Mouse (Mus musculus): ENCODE measurements at regions not wholly inside any gene's neighbourhood (a gene's known extent, or its start where the extent isn't known, plus 50 kb on each side); places are given as distances from the start of the nearest gene placed in this dataset.

- H3K4me1 ChIP-seq (ENCODE audit: control insufficient read depth, insufficient read depth, low read length) = no peaks in the 10 kb centered on the region
- WGBS = 77% methylated on average over 8 of the region's 8 CpGs
- TF ChIP-seq CTCF (IDR thresholded peaks at IDR 0.05; ENCODE audit: insufficient read depth, low read length) = no peak
- TF ChIP-seq POLR2A (IDR thresholded peaks at IDR 0.05; ENCODE audit: borderline replicate concordance, extremely low read depth, low read depth, low read length) = no peak
- H3K4me3 ChIP-seq (replicated peaks; ENCODE audit: extremely low read depth, low read depth, low read length) = no peak overlapping the region
- DNase-seq = no peak
Observed at GRCm38 (mm10) chr1:90311649-90312442, 108.1 kb downstream of the Ackr3 start.

GRCm38 (mm10) chr1:90313750-90314359 lies 110.1 kb downstream of the Ackr3 start:
- Histone ChIP-seq H3K4me3 (replicated peaks; ENCODE audit: extremely low read depth, low read depth, low read length) (no peak overlapping the region), H3K4me1 (ENCODE audit: control insufficient read depth, insufficient read depth, low read length) (no peaks in the 10 kb centered on the region)
- no peak for DNase-seq
- TF ChIP-seq POLR2A (IDR thresholded peaks at IDR 0.05; ENCODE audit: borderline replicate concordance, extremely low read depth, low read depth, low read length) = no peak
- no peak for TF ChIP-seq CTCF (IDR thresholded peaks at IDR 0.05; ENCODE audit: insufficient read depth, low read length)
- WGBS = 90% methylated on average over 12 of the region's 12 CpGs

DNA sequence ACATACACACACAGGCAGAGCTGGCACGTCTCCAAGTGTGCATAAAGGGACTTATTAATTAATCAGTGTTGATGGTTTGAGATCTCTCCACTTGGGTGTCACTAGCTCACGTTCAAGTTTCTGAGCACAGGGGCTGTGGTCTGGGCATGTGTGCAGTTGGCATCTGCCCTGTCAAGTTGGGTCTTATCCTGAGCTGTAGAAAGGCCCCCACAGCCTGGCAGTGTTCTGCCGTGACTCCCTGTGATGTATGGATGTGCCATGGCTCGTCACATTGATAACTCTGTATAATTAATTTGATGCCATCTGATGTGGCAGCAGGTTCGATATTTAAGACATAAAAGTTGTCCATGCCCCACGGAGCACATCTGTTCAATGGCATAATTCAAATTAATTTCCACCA lies 114.1 kb downstream of the Ackr3 start:
- TF ChIP-seq CTCF (IDR thresholded peaks at IDR 0.05; ENCODE audit: insufficient read depth, low read length) (no peak), POLR2A (IDR thresholded peaks at IDR 0.05; ENCODE audit: borderline replicate concordance, extremely low read depth, low read depth, low read length) (no peak)
- Histone ChIP-seq H3K4me3 (replicated peaks; ENCODE audit: extremely low read depth, low read depth, low read length) (no peak overlapping the region), H3K4me1 (ENCODE audit: control insufficient read depth, insufficient read depth, low read length) (no peaks in the 10 kb centered on the region)
- WGBS = 80% methylated on average over 6 of the region's 6 CpGs
- no peak for DNase-seq

DNA sequence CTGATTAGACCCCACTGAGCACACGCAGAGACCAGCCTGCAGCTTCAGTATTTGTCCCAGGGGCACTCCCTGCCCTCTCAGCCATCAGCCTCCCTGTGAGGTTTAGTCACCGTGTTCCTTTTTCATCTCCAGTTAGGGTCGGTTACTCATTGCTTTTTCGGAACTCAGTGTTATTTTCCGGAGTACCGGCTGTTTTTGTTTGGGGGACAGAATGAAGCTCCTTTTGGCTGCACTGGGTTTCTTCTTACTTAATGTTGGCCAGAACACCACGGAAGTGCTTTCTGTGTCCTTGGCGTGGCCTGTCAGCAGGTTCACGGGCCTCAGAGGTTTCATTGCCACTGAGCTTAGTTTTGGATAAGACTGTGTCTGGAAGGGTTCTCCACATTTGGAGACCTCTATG lies 114.7 kb downstream of the Ackr3 start:
- 83% methylated on average over 9 of the region's 9 CpGs for WGBS
- TF ChIP-seq POLR2A (IDR thresholded peaks at IDR 0.05; ENCODE audit: borderline replicate concordance, extremely low read depth, low read depth, low read length) (no peak), CTCF (IDR thresholded peaks at IDR 0.05; ENCODE audit: insufficient read depth, low read length) (no peak)
- H3K4me1 ChIP-seq (ENCODE audit: control insufficient read depth, insufficient read depth, low read length) = no peaks in the 10 kb centered on the region
- DNase-seq = no peak
- H3K4me3 ChIP-seq (replicated peaks; ENCODE audit: extremely low read depth, low read depth, low read length) = no peak overlapping the region

DNA sequence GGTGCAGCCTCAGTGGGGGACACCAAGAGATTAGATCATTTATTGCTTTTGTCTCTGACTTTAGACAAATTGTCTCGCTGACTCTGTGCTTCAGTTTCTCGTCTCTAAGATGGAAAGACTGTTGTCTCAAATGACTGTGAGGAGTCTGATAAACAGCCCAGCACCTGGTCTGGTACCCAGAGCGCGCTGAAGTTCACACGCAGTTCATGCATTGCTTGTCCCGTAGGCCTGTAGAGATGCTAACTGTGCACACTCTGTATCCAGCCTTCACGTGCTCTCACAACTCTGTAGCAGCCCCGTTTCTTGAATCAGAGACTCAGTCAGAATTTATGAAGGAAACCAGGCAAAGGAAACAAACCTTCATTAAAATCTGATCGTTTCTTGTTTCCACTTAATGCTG lies 116.7 kb downstream of the Ackr3 start:
- Histone ChIP-seq H3K4me3 (replicated peaks; ENCODE audit: extremely low read depth, low read depth, low read length) (no peak overlapping the region), H3K4me1 (ENCODE audit: control insufficient read depth, insufficient read depth, low read length) (no peaks in the 10 kb centered on the region)
- DNase-seq = no peak
- 80% methylated on average over 9 of the region's 9 CpGs for WGBS
- no peak for TF ChIP-seq POLR2A (IDR thresholded peaks at IDR 0.05; ENCODE audit: borderline replicate concordance, extremely low read depth, low read depth, low read length)

GRCm38 (mm10) chr1:90321501-90321900 lies 117.7 kb downstream of the Ackr3 start:
- no peaks in the 10 kb centered on the region for H3K4me1 ChIP-seq (ENCODE audit: control insufficient read depth, insufficient read depth, low read length)
- H3K4me3 ChIP-seq (replicated peaks; ENCODE audit: extremely low read depth, low read depth, low read length) = no peak overlapping the region
- no peak for DNase-seq
- no peak for TF ChIP-seq POLR2A (IDR thresholded peaks at IDR 0.05; ENCODE audit: borderline replicate concordance, extremely low read depth, low read depth, low read length)
- no peak for TF ChIP-seq CTCF (IDR thresholded peaks at IDR 0.05; ENCODE audit: insufficient read depth, low read length)
- WGBS = 85% methylated on average over 8 of the region's 8 CpGs

DNA sequence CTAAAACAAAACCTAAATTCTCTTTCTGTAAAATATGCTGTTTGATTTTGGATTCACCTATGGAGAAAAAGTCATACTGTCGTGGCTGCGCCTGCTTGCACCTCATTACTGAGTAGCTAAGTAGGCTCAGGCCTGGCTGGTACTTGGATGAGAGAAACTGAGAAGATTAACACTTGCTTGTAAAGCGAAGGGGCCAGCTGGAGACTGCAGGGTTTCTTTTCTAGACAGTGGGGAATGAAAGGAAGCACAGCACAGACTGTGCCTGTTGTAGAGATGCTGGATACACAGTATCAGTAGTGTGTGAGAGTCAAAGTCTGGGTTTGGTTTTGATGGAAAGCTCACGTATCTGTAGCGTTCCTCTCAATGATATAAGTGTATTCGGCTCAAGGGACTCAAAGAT lies 123.5 kb downstream of the Ackr3 start:
- no peak for DNase-seq
- TF ChIP-seq POLR2A (IDR thresholded peaks at IDR 0.05; ENCODE audit: borderline replicate concordance, extremely low read depth, low read depth, low read length) (no peak), CTCF (IDR thresholded peaks at IDR 0.05; ENCODE audit: insufficient read depth, low read length) (no peak)
- Histone ChIP-seq H3K4me1 (ENCODE audit: control insufficient read depth, insufficient read depth, low read length) (no peaks in the 10 kb centered on the region), H3K4me3 (replicated peaks; ENCODE audit: extremely low read depth, low read depth, low read length) (no peak overlapping the region)
- 83% methylated on average over 6 of the region's 6 CpGs for WGBS

- TF ChIP-seq POLR2A (IDR thresholded peaks at IDR 0.05; ENCODE audit: borderline replicate concordance, extremely low read depth, low read depth, low read length) (no peak), CTCF (IDR thresholded peaks at IDR 0.05; ENCODE audit: insufficient read depth, low read length) (no peak)
- no peak for DNase-seq
- H3K4me1 ChIP-seq (ENCODE audit: control insufficient read depth, insufficient read depth, low read length) = no peaks in the 10 kb centered on the region
- 87% methylated on average over 4 of the region's 4 CpGs for WGBS
- H3K4me3 ChIP-seq (replicated peaks; ENCODE audit: extremely low read depth, low read depth, low read length) = no peak overlapping the region
Observed at GRCm38 (mm10) chr1:90332531-90332930, 128.8 kb downstream of the Ackr3 start.

DNA sequence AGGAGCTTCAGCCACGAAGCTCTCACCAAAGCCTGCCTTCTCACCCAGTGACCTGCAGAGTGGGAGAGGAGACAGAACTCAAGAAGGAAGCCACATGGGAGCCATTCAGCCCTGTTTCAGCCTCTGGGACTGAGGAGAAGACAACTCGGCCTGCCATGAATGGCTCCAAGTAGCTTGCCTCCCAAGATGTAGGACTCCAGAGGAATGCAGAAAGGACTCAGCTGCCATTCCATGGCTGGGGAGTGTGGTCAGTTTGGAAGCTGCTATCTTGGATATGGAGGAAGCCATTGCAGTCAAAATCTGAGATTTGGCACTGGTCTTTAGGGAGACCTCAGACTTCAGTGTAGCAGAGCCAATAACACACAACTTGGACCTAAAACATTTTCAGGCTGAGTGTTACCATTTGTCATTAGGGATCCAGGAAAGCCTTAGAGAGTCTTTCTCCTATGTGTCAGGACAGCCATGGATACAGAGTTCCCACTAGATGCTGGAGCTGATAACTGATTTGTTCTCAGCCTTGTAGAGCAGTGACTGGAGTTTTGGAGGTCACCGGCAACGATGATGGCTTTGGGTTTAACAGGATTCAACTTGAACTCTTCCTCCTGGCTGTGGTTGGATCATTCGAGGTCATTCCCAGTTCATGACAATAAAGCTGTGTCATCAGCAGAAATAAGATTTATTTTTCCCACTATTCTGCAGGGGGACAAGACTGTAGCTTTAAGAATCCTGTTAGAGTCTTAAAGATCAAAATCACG lies 130.1 kb downstream of the Ackr3 start:
- no peak for DNase-seq
- H3K4me1 ChIP-seq (ENCODE audit: control insufficient read depth, insufficient read depth, low read length) = no peaks in the 10 kb centered on the region
- 69% methylated on average over 6 of the region's 6 CpGs for WGBS
- no peak overlapping the region for H3K4me3 ChIP-seq (replicated peaks; ENCODE audit: extremely low read depth, low read depth, low read length)
- TF ChIP-seq POLR2A (IDR thresholded peaks at IDR 0.05; ENCODE audit: borderline replicate concordance, extremely low read depth, low read depth, low read length) (no peak), CTCF (IDR thresholded peaks at IDR 0.05; ENCODE audit: insufficient read depth, low read length) (no peak)

Measured in lung, adult 2 months (tissue).